Mouse (Mus musculus) natural killer cell, adult 2 months (primary cell): ENCODE measurements around the gene Gjc2.
"Not testable (repeated sequence)": the region's sequence is repeated elsewhere in the genome, so short reads cannot be mapped to it uniquely, and the experiment has no call there.

Source experiments
- DNase-seq, 2 experiments: peaks; one replicate each; pipeline ENCODE4 v3.0.0; 2022; ENCODE audit warnings: low spot score in 2 of 2

Gjc2 gene

DNA sequence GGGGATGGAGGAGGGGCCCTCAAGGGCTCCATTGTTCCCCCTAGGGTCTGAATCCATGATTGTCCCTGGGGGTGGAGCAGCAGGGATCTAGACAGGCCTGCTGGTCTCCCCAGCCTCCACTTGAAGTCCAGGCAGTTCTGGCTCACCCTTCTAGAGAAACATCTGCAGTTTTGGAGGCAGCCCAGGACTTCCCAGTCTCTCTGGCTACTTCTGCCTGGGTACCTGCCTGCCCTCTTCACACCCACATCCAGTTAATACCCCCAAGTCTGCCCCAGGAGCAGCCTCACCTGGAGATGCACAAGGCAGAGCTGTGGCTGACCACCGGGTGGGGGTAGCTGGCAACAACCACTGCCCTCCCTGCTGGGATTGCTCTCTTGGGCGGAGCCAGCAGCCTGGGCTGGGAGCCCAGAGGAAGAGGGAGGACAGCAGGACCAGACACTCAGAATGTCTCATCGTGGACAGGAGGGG lies at the start of gene Gjc2:
Gene Gjc2, minus strand, starts transcription at position 350 of the 468 bp plus-strand sequence.
- no peak for DNase-seq

DNA sequence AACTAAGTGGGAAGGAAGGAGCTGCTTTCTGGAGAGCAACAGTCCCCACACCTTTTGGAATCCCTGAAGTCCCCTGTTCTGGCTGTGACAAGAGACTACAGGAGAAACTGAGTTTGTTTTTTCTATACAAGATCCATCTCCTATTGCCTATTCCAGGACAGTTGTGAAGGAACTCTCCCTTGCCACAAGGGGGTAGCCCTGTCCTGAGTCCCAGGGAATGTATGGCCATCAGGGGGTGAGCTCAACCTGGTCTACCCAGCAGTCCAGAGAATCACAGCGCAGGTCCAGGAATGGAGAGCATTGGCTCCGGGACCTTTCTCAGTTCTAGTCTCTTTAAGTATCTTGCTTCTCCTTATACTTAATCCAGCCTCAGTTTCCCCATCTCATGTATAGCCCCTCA lies 49.8 kb upstream of the Gjc2 start:
- DNase-seq = no peak

DNA sequence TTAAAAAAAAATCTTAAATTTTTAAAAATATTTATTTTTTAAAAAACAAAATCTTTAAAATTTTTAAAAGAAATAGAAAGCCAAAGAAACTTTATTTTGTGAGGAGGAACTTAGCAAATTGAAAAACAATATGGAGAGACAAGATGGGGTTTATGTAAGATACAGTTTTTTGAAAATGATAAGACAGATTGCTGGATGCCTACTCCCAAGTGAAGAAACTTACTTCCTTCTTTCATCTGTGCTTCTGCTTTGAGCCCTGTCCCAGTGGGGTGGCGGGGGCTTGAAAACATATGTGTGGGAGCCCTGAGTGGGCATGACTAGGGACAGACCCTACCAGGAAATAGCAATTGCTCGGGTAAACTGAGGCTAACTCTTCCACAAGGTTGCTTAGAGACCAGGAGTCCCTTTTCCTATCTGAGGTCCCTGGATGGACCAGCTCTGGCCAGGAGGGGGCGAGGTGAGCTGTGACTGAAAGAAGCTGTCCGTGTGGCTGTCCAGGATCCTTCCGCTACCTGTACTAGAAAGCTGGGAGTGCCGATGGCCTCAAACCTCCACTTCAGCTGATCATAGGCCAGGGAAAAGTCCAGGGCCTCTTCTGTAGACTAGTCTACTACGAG lies 47.2 kb upstream of the Gjc2 start:
- peak; percentile 42 to 60 for DNase-seq

DNA sequence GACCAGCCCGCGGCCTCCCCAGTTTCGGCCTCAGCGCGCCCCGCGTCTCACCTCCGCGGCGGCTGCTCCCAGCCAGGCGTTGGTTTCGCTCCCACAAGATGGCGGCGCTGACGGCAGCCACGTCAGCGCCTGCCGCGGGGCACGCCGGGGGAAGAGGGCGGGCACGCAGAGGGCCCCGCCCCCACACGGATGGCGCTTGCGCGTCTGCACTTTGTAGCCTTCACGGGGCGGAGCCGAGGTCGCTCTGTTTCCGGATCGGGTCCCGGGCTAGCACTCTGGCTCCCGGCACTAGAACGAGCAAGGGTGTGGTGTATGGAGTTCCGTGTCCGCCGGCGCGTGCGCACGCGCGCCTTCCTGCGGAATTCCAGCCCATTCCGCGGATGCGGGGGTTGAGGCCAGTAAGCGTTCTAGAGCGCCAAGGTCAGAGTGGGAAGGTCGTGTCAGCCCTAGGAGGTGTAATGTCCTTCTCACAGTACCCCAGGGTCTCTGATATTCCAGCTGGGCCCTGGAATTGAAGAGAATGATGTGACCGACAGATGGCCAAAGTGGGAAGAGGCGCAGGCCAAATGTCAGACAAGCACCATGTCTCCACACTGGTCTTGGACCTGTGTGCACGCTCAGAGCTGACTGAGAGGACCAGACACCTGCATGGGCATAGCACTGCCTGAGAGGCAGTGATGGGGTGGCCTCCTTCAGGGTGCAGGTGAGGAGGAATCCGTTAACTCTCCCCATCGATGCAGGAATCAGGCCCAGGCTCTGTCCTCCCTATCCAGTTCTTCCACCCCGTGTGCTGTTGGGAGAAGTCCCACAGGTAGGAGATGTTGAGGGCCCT lies 45.3 kb upstream of the Gjc2 start, which contains the start of gene Arf1:
Gene Arf1, minus strand, starts transcription at position 149 of the 832 bp plus-strand sequence.
- DNase-seq = peak; percentile 91 to 94

DNA sequence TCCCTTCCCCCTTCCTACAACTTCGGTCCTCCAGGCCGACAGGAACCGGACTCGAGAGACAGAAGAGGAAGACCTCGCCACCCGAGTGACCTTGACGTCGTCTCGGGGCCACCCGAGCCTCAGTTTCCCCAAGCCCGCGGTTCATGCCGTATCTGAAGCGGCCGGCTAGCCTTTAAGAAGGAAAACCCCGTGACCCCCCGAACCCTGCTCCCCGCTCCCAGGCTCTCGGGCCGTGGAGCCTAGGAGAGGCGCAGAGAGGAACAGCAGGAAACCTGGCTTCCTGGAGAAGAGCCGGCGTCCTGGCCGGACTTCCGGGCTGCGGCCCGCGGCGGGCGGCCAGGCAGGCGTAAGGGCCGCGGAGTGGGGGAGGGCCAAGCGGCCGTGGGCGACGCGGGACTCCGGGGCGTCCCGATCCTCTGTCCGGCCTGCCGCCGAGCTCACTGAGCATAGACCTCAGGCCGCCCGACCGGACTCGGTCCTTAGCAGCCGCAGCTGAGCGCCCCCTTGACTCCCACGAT lies 44.6 kb upstream of the Gjc2 start:
- DNase-seq = no peak

DNA sequence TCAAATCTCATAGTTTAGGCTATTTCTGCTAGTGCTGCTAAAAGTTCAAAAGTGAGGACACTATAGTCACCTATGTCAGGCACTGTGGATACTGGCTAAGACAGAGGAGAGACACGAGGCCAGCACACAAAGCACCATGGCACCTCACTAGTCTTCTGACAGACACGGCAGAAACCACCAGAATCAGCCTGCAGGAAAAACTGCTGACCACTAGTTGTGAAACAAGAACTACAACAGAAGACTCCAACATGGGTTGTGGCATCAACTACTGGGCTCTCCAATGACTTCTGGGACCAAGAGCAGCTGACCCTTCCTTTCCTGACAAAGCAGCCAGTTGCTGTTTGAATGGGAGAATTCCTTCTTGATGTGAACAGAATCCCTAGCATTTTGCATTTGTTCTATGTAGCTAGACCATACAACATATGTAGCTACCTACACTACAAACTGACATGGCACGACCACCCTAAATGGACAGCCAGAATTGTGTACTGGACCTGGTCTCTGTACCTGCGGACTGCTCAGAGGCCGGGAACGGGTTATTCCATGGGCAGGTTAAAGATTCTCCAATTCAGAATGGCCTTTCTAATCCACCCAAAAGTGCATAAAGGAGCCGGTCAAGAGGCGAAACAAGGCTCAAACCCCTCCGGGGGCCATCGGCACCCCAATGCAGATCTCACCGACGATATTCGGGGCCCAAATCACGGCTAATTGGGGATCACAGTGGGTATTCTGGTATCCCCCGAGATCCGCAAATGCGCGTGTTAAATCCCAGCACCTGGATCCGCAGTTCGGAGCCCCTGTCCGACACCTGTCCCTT lies 44.0 kb upstream of the Gjc2 start:
- peak in 1 of 2 experiments; percentile 30 for DNase-seq

DNA sequence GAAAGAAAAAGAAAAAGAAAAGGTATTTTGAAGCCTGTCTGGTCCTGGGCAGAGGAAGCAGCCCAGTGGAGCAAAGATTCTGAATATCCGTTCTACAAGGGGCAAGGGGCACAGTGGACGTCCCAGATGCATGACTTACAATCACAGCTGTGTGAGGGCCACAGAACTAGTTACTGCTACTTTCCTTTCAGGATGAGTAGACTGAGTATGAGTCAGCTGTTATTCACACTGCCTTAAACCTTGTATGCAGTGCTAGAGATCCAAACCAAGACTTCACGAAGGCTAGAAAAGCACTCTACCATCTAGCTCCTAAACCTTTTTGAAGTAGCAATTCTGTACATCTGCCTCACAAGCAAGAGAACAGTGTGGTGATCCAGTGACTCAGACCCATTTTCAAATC lies 43.2 kb upstream of the Gjc2 start:
- no peak for DNase-seq

DNA sequence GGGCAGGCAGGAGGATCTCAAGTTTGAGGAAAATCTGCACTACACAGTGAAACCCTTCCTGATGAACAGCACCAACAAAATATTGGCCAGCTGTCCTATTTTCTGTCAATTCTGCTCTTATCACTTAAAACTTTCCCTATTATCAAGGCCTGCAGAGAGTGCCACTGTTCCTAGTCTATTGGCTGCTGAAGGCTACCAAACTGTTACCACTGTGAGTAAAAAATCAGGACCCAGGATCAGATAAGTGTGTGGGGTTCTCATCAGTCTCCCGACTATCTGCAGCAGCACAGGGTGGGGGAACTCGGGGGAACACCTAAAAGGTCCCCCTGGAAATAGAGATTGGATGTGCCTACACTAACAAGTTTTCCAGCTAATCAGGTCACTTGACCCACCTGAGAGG lies 42.2 kb upstream of the Gjc2 start:
- no peak for DNase-seq

DNA sequence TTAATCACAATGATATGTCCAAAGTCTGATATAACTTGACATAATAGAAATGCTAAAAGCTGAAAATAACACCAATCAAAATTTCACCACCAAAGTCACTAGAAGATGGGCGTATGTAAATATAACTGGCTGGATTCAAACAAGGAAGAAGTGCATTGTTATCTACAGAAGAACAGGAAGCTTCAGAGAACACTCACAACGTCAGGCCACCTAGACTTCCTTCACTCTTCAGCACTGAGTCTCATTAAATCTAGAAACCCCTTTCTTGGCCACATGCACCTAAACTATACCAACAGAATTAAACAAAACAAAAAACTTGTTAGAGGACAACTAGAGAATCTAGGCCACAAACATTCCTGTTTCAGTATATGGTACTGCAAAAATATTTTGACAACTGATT lies 41.5 kb upstream of the Gjc2 start:
- DNase-seq = no peak

DNA sequence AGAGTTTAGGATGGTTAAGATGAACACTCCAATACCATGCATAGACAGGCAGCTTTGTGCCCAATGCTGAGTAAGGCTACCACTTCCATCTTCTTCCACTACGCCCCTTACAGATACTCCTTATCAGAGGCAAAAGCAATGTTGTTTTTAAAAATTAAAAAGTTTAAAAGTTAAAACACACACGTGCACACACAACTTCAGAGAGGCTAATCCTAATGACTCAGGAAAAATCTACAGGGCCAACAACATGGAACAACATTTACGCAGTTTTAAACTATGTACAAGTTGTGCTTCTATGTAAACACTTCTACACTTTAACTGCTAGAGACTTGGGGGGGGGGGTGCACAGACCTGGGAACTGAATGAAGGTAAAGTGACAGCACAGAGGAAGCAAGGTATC lies 41.0 kb upstream of the Gjc2 start:
- DNase-seq = no peak

DNA sequence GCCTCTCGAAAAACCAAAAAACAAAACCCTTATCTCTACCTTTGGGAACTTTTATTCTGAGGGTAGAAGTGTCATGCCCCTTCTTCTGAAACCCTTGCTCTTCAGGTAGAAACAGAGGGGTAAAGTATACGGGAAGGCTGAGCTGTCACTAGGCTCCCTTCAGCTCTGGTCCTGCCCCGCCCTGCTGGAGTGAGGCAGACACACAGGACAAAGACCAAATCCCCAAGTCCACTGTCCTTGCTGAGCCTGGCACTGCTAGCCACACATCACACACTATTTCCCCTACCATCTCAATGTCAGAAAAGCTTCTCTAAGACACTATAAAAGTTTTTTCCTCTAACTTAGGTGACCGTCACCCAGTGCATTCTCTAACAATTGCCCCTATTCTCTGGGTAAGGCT lies 39.3 kb upstream of the Gjc2 start:
- no peak for DNase-seq

DNA sequence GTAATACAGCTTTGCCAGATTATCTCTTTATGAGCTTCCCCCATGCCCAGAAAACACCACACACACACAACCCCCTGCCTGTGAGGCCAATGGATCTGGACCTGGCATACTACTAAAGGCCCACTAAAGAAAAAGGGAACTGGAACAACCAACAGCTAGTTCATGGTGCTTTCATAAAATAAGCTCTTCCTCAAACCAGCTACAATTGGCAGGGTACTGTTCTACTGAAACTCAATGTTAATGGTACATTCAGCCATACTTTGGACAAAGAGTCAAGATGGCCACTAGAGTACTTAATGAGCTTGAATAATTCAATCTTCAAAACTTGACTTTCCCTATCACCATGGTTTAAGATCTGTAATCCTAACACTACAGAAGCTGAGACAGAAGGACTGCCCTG lies 38.6 kb upstream of the Gjc2 start:
- no peak for DNase-seq

DNA sequence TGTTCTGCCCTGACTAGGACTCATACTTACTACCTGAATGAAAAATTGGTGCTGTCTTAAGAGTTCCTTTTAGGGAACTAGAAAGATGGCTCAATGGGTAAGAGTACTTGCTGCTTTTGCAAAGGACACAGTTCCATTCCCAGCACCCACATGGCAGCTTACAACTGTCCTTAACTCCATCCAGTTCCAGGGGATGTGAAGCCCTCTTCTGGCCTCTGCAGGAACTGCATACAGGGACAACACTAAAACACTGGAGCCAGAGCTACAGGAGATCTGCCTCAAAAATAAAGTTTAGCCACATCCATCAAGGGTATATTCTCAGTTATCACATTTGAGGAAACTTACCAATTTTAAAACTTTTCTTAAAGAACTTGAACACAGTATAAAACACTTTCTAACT lies 36.1 kb upstream of the Gjc2 start:
- DNase-seq = peak in 1 of 2 experiments; percentile 39

DNA sequence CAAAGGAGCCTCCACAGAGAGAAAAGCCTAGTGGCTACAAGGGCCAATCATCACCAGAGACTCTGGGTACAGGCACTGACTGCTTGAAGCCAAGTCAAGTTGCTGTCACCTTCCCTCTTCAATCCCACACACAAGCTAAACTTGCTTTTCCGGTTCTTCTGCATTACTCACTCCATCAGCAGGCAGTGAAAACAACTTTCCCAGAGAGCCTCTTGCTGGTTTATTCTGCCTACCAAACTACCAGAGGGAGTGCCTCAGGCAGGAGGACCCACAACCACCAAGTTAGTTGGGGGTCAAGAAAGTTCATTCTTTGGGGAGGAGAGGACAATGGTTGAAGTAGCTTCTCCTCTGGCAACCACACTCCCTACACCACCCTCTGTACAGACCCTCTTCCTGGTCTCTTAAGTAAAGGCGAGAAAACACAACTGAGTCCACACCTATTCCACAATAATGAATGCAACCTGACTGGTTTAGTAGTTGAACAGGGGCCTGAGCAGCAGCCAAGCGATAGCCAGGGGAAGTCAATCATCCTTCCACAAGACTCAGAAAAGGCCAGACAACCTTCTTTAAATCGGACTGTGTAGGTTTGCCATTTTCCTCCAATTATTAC lies 35.5 kb upstream of the Gjc2 start:
- DNase-seq = no peak

DNA sequence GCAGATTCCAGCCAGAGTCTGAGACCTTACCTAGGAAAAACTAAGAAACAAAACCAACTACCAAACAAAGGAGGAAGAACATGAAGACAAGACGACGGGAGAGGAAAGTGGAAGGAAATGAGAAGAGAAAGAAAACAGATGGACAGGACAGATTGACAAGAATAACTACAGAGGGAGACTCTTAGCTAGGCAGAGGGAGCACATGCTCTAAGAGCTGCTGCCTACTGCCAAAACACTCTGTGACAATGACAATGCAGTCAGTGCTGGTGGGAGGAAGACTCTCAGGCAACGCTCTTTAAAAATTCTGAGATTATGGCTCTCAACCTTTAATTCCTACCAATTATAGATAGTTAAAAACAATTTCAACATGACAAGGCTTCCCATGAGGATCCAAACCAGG lies 33.9 kb upstream of the Gjc2 start:
- no peak for DNase-seq

DNA sequence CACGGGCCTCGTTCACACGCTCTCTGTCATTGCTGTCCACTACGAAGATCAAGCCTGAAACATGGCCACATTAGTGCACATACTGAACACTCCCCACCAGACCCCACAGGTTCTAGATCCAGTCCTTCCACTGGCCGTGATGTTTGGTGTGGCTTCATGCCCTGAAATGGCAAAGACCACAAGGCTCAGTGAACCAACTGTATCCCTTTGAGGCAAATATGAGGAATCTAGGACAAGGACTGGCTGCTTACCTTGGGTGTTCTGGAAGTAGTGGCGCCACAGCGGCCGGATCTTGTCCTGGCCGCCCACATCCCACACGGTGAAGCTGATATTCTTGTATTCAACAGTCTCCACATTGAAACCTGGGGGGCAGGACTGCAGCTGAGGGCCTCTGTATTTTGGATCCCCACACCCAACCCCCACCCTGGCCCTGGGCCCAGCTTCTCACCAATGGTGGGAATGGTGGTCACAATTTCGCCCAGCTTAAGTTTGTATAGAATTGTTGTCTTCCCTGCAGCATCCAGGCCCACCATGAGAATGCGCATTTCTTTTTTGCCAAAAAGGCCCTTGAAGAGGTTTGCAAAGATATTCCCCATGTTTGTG lies 30.0 kb upstream of the Gjc2 start:
- DNase-seq = no peak

DNA sequence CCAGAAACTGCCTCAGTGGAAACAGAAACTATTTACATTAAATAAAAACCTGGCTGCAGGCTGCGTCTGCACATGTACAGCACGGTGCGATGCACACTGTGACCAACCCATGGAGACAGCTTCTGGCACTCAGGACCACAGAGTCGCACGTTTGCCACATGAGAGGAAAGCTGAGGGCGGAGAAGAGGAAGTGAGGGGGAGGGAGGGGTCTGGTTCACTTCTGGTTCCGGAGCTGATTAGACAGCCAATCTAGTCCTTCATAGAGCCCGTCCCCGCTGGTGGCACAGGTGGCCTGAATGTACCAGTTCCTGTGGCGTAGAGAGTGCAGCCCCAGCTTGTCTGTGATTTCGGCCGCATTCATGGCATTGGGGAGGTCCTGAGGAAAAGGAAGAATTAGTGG lies 29.3 kb upstream of the Gjc2 start:
- DNase-seq = peak; percentile 86 to 93

DNA sequence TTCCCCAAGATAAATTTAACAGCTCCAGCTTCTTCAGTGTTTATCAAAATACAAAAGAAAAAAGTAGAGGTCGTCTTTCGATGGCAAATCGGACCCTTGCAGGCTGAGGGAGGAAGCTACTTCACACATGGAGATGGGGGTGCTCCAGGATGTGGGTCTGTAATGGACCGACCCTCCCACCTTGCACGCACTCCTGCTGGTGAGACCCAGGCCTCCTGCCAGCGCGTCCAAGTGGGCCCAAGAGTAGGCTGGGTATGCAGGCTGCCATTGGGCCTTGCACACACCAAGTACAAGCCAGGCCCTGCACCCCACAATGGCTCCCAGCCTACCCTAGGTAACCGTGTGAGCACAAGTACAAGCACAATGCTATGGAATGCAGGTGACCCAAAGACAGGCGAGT lies 28.5 kb upstream of the Gjc2 start:
- DNase-seq = not testable (repeated sequence)

DNA sequence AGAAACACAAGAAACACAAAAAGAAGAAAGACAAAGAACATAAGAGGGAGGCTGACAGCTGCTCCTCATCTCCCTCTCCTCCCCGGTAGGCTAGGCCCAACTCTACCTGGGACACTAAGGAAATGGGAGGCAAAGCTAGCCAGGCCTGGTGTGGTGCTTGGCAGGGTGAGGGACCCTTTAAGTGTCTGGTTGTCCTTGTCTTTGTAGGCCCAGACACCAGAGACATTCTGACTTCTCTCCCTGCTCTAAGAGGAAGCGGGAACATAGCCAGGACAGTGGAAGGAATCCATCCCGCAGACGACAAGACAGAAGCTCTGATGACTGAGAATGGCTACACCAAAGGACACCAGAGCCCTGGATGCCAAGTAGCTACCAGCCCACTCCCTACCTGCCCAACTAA lies 27.0 kb upstream of the Gjc2 start:
- no peak for DNase-seq

DNA sequence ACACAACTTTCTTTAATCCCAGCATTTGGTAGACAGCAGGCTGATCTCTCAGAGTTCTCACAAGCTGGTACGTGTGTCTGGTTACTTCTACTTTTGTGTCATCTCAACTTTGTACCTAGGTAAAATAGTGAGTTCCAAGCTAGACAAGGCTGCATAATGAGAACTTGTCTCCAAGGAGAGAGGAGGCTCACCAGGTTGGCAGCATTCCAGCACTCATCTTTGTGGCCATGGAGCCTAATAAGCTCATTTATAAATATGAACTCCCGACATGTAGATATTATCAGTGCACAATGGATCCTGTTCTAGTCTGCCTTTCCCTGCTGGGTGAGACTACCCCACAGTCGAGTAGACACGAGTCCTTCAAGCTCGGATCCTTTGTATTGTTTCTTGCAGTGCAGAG lies 26.6 kb upstream of the Gjc2 start:
- DNase-seq = no peak

DNA sequence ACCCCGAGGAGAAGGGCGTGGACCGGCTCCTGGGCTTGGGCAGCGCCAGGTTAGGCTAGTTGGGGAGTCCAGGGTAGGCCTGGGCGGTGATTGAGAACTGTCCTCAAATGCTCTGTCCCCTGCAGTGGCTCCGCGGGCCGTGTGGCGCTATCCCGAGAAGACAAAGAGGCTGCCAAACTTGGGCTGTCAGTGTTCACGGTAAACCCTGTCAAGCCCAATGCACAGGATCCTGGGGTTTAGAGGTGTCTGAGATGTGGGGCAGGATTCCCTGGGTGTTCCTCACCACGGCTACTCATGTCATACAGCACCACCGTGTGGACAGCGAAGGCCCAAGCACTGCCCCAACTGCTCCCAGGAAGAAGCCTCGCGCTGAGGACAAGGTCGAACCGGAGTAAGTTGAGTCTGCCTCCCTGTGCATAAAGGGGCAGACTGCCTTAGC lies 26.0 kb upstream of the Gjc2 start:
- DNase-seq = peak; percentile 48 to 57
